Mouse (Mus musculus): Measurements from ENCODE around the gene Nlk.
"Not testable (repeated sequence)": the region's sequence is repeated elsewhere in the genome, so short reads cannot be mapped to it uniquely, and the experiment has no call there.

The Nlk gene

DNA sequence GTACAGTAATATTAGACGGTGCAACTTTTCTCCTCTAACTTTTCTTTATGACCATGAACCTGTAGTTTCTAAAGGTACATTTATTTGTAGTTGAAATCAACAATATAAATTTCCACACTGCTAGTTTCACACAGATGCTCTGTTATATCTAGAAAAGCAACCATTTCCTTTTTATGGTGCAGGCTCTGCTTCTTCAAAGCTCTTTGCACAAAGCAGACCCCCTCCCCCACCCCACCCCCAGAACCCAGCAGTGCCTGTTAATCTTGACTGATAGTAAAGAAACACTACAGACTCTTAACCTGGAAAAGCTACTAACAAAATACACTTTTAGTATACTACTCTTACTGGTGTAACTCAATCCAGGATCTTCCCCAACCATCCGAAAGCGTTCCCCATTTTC is 6.6 kb downstream of the Nlk start:
- no peak for DNase-seq (ENCODE audit: extremely low read depth, low read depth, low spot score)

DNA sequence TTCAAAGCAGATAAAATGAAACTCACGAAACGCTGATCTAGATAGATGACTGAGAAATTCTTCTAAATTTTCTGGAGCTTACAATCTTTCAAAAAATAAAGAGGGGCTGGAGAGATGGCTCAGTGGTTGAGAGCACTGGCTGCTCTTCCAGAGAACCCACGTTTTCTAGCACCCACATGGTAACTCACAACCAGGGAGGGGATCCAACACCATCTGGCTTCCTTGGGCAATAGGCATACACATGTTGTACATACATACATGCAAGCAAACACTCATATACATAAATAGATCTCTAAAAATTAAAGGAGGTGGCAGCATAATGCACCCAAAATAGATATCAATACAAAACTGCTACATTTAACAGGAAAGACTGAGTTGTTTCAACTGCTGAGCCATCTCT is 16.1 kb downstream of the Nlk start:
- no peak for DNase-seq (ENCODE audit: extremely low read depth, low read depth, low spot score)

DNA sequence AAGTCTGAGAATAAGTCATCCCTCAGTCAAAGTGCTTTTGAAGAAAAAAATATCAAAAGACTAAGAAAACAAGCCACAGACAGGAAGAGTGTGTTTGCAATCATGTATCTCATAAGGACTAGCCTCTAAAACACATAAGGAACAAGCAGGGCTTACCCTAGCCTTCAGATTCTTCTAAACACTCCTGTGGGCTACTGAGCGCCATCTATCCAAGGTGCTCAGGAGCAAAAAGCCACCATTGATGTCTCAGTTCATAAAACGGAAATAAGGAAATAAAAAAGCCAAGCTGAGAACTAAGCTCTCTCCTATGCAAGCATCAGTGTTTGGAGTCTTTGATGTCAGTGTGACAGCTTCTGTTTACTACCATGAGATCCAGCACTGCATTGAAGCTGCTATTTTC is 18.4 kb downstream of the Nlk start:
- no peak for DNase-seq (ENCODE audit: extremely low read depth, low read depth, low spot score)

DNA sequence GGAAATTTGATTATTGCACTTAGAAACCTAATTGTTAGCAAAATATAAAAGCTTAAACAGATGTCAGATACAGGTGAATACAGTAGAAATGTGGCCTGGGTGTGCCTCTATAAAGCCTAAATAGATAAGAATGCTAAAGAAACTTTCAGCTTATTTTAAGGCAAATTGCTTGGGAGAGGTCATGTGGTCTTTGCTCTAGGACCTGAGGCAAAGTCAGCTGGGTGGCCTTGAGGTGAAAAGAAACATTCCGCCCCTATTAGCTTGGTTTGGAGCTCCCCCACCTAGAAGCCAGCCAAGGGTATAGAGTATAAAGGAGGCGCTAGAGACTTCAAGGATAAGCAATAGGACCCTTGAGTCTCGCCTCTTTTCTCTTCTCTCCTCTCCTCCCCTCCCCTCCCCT is 28.5 kb downstream of the Nlk start:
- no peak for DNase-seq (ENCODE audit: extremely low read depth, low read depth, low spot score)

DNA sequence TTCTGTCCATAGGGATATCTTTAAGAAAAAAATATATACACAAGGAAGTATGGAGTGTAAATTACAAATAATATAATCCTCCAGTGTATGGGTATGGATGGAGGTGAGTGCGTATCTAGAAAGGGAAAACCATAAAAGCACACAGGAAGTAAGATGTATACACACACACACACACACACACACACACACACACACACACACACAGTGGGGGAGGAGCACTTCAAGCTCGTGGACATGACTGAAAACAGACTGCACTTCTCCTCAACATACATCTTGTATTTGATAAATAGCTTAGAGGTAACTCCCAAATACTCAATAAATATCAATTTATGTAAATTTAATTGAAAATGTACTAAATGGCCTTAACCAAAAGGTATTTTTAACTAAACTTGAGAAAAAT is 32.3 kb downstream of the Nlk start:
- no peak for DNase-seq (ENCODE audit: extremely low read depth, low read depth, low spot score)

DNA sequence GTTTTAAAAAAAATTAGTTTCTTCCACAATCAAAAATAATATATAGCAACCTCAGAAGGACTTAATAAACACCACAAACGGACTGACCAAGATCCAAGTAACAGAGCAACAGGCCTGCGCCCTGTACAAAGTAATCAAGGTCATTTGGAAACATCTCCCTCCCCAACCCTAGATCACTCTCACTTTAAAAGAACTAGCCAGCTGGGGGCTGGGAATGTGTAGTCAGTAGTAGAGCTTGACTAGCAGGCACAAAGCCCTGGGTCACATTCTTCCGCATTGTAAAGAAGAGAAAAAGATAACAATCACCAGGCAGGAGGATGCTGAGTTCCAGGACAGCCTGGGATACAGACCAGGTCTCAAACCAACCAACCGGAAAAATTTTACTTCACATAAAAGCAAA is 33.3 kb downstream of the Nlk start:
- no peak for DNase-seq (ENCODE audit: extremely low read depth, low read depth, low spot score)

DNA sequence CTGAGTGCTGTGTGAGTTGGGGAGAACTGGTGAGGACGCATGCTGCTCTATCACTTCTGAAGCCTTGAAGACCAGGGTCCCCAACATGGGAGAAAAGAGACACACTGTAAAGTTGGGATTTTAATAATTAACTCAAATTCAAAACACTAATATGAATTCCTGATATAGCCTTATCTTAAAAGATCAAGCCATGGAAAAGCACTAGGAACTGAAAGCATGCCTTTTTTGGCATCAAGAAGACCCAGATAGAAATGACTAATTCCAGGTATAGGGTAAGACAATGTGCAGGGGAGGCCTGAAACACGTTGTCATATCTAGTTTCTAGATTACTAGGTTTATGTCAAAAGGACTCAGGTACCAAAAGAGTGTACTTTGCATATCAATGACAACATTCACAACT is 48.0 kb downstream of the Nlk start:
- no peak for DNase-seq (ENCODE audit: extremely low read depth, low read depth, low spot score)

DNA sequence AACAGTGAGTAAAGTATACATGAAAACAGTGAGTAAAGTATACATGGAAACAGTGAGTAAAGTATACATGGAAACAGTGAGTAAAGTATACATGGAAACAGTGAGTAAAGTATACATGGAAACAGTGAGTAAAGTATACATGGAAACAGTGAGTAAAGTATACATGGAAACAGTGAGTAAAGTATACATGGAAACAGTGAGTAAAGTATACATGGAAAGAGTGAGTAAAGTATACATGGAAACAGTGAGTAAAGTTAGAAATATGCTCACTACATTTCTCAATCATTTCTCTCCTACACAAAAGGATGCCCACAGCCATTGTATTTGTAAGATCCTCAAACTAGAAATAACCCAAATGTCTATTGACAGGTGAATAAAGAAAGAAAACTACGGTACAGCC is 48.8 kb downstream of the Nlk start:
- DNase-seq (ENCODE audit: extremely low read depth, low read depth, low spot score) = not testable (repeated sequence)

DNA sequence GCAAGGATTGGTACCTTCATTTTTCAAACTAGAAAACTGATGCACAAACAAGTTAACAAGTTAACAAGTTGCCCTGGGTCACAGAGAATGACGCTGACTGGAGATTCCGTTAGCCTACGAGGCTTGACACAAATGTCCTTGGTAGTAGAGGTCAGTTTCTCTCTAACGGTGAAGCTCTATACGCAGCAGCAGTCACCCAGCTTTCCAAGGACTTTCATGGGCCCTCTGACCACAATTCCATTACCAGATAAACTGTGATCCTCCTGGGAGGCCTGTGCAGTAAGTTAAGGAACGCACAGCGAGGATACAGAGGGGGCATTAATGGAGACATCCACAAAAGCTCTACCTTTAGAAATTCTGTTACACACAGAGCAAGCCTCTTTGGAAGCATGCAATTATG is 53.4 kb downstream of the Nlk start:
- no peak for DNase-seq (ENCODE audit: extremely low read depth, low read depth, low spot score)

DNA sequence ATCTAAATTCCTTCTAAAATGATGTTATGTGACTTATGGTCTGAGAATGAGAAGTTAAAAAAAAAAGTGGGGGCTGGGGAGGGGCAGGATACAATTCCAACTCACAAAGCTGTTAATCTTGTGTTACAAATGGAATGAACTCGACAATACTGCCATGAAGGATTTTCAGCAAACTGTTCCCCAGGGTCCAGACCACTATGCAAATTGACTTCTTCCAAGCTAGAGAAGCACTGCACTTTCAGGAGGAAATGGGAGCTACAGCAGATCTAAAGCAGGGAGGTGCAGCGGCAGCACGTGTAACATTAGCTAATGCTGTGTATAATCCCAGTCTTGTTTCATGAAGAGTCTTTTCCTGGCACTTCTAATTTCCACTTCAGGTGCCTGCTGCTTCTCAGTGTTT is 55.0 kb downstream of the Nlk start:
- DNase-seq (ENCODE audit: extremely low read depth, low read depth, low spot score) = no peak

DNA sequence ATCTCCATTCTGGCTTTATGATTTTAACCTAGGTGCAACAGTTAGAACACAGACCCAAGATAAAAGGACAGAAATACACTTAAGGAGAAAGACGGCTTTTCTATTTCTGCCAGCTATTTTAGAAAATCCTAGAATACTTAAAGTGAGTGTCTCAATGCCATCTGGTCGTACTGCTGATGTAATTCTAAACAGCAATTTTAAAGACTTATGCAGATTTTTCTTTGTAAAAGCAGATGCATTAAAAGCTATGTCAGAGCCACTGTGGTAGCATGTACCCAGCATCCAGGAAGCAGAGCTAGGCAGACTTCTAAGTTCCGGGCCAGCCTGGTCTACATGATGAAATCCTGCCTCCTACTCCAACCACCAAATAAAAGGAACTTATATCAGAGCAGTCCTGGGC is 56.1 kb downstream of the Nlk start:
- DNase-seq (ENCODE audit: extremely low read depth, low read depth, low spot score) = no peak

DNA sequence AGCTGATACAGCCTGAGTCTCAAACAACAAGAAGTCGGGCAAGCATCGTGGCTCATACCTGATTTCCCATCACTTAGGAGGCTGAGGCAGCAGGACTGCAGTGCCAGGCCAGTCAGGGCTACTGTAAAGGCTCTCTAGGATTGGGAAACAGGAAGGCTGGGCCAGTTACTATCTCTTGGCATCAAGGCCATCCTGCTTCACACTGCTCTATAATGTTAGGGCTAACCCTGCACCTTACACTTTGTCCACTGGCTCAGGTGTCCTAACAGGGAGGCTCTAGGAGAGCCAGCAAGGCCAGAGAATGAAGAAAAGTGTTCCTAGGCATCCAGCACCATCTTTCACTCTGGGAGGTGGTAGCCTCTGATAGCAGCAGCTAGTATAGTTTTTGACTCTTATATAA is 64.4 kb downstream of the Nlk start:
- no peak for DNase-seq (ENCODE audit: extremely low read depth, low read depth, low spot score)

DNA sequence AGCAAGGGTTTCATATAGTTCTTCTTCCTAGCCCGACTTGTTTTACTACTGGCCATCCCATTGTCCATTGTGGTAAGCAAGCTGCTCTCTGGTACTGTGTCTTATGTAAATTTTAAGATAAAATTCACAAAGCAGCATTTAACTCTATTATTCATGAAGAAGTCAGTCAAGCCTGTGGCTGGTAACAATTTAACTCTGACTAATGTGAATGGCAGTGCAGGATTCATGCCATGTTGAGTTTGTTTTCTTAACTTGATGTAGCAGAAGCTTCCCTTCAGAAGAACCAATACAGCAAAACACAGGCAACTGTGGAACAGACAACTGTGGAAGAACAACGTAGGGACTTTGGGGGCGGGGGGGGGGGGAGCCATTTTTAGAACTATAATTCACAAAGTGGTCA is 68.3 kb downstream of the Nlk start:
- no peak for DNase-seq (ENCODE audit: extremely low read depth, low read depth, low spot score)

DNA sequence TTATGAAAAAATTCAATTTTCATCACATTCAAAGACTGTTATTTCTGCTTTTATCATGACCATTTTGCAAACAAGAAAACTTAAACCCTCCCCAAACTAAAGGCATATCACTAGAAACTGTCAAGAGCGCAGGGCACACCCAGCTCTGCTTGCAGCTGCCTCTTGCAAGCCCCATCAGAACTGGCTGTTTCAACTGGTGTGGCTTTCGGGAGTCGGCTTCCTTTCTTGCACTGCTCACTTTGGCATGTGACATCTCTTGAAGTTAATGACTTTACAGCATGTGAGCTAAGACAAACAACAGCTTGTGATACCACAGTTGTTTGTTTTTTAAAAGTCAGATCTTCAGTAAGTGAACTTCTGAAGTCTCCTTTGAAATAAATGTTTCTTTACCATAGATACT is 72.8 kb downstream of the Nlk start:
- no peak for DNase-seq (ENCODE audit: extremely low read depth, low read depth, low spot score)

DNA sequence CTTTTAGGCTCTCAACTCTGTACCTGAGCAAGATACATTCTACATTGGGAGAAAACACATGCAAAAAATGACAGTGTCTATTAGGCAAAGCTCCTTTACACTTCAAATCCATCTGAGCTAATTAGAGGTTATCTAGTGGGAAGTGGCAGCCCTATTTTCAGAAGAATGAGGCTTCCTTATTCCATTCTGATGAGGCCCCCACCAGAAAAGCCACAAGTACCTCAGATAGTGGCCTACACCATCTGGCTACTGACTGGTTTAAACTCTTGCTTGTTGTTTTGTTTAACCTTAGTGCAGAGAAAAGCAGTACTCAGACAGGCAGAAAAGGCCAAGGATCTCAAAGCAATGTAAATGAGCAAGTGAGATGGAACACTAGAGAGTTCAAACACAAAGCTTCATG is 75.2 kb downstream of the Nlk start:
- no peak for DNase-seq (ENCODE audit: extremely low read depth, low read depth, low spot score)

DNA sequence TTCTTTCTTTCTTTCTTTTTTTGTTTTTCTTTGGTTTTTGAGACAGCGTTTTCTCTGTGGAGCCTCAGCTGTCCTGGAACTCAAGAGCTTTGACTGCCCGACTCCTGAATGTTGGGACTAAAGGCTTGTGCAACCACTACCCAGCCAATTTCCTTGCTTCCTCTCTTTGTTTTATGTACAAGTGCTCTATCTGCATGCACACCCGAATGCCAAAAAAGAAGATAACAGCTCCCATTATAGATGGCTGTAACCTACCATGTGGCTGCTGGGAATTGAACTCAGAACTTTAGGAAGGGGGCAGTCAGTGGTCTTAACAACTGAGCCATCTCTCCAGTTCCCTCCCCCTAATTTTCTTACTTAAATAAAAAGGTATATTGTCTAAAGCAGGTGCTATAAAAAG is 77.0 kb downstream of the Nlk start:
- no peak for DNase-seq (ENCODE audit: extremely low read depth, low read depth, low spot score)

DNA sequence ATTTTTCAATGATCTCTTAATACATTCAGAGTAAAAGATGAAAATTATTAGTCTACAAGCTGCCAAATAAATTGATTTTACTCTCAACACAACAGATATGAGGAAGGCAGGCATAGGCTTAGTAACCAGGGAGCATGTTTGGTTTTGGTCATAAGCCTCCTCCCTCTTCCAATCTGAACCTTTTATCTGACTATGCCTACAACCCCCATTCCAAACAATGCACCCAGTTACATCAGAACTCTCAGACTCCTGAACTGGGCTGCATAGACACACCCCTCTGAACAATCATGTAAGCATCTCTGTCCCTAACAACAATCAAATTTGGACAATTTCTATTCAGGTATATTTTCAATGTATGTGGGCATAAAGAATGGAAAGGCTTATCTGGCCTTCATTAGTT is 85.9 kb downstream of the Nlk start:
- no peak for DNase-seq (ENCODE audit: extremely low read depth, low read depth, low spot score)

DNA sequence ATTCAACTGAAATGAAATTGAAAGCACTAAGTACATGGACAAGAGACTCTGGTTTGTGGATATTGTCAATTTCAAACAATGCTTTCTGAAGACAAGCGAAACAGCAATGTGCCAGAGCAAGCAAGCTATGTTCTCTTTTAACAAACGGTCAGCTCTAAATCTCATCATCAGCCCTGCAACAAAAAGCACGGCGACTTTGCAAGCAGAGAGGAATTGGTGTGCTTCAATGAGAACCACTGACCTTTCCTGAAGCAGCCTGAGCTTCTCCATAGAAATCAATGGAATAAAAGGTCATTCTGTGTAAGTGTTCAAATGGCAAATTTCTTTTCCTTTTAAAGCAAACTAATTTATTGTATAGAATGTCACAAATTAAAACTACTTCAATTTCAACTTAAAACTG is 87.5 kb downstream of the Nlk start:
- DNase-seq (ENCODE audit: extremely low read depth, low read depth, low spot score) = no peak

DNA sequence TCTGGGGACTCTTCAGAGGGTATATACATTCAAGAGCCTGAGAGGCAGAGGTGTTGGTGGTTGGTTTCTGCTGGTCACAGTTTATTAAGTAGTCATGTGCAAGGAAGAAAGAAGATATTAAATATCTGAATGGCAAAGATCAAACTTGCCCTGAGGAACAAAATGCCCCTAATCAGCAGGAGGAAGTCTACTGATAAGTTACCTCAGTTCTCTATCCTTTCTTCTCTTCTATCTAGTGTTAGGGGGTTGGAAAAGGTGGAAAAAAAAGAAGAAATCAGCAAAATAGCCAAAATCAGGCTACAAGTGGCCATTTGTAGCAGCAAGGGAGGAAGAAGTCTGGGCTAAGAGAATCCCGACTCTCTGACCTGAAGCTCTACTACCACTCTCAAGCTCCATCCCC is 92.3 kb downstream of the Nlk start:
- no peak for DNase-seq (ENCODE audit: extremely low read depth, low read depth, low spot score)

DNA sequence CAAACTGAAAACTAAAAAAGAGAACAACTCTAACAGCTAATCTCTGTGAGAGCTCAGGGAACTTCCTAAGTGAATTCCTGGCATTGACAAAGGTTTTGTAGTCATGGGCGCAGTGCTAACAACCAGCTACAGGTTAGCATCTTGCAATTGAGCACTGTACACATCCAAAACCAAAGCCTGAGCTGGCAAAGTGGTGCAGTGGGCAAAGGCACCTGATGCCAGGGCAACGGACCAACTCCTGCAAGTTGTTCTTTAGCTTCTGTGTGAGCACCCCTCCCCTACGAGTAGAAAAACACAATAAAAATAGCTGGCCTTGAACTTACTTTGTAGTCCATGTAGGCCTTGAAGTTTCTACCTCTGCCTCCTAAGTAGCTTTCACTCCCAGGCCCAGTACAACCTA is 94.4 kb downstream of the Nlk start:
- no peak for DNase-seq (ENCODE audit: extremely low read depth, low read depth, low spot score)

DNA sequence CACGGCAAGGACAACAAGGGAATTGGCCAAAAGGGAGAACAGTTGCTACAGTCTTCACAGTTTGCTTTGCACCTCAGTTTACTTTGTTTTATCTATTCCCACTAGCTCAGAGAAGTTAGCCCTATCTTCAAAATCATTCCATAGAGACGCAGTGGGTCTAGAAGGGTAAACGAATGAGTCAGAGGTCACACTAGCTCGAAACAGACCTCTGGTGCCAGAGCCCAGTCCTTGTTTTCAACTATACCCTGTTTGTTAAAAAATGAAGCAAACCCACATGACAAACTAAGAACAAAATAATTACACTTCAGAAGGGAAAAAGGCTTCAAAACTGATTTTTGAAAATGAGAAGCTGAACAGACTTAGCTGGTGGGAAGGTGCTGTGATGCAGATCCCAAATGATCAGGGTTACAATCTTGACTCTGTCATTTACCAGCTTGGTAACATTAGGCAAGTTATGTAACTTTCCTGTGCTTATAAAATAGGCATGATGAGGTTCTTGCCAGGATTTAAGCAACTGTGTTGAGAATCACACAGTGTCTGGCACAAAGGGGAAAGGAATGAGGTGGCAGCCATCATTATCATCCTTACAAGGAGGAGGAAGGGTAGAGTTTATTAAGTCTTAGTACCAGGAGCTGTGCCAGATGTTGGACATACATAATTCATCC is 96.1 kb downstream of the Nlk start:
- DNase-seq (ENCODE audit: extremely low read depth, low read depth, low spot score) = no peak

DNA sequence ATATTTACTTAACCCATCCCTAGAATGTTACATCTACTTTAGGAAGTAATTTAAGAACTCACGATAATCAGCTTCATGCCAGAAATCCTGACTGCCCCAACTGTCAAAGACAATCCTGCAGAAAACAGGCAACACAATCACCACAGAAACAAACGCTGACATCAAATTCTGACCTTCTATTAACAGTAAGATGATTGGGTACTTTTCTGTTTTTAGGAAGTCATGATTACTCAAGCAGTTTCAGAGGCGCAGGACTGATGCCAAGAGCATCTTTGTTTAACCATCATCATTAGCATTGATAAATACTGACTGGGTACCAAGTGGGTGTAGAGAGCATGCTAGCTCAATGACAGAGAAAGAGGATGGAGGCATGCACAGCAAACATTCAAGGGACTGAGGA is 96.7 kb downstream of the Nlk start:
- no peak for DNase-seq (ENCODE audit: extremely low read depth, low read depth, low spot score)

DNA sequence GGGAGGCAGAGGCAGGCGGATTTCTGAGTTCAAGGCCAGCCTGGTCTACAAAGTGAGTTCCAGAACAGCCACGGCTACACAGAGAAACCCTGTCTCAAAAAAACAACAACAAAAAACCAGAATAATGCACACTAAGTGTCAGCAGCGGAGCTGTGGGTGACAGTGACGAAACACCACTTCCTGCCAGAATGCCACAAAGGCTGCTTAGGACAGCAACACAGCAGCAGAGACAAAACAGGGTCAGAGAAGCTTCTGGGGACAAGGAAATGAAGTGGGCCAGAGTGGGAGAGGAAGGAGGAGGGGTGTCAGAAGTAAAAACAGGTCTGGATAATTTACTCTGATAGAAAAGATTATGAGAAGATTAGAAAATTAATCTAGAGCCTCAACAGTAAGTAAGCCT is 97.1 kb downstream of the Nlk start:
- no peak for DNase-seq (ENCODE audit: extremely low read depth, low read depth, low spot score)
